Mouse (Mus musculus) left cerebral cortex, adult 11 months (tissue): ENCODE data around the gene Endod1.

Source experiments
- DNase-seq: peaks from one replicate; pipeline ENCODE4 v3.0.0; 2022; ENCODE audit warnings: low spot score

The Endod1 gene

GRCm38 (mm10) chr9:14381353-14382055, at the start of gene Endod1:
TSS of gene Endod1 (minus strand) at chr9:14381507.
- no peak for DNase-seq

GRCm38 (mm10) chr9:14409153-14409552, 27.8 kb upstream of the Endod1 start:
- no peak for DNase-seq

- no peak for DNase-seq
Observed at GRCm38 (mm10) chr9:14408044-14408443, 26.7 kb upstream of the Endod1 start.

GRCm38 (mm10) chr9:14406056-14406455, 24.7 kb upstream of the Endod1 start:
- no peak for DNase-seq

- no peak for DNase-seq
Observed at GRCm38 (mm10) chr9:14402099-14402498, 20.8 kb upstream of the Endod1 start.

GRCm38 (mm10) chr9:14400392-14400791, 19.1 kb upstream of the Endod1 start:
- DNase-seq = no peak

- DNase-seq = no peak
Observed at GRCm38 (mm10) chr9:14398946-14399345, 17.6 kb upstream of the Endod1 start.

GRCm38 (mm10) chr9:14398084-14398483, 16.8 kb upstream of the Endod1 start:
- DNase-seq = no peak

GRCm38 (mm10) chr9:14397449-14397819, 16.1 kb upstream of the Endod1 start:
- no peak for DNase-seq

GRCm38 (mm10) chr9:14396819-14397448, 15.6 kb upstream of the Endod1 start:
- no peak for DNase-seq

GRCm38 (mm10) chr9:14396096-14396495, 14.8 kb upstream of the Endod1 start:
- no peak for DNase-seq

- DNase-seq = no peak
Observed at GRCm38 (mm10) chr9:14394956-14395561, 13.8 kb upstream of the Endod1 start.

- no peak for DNase-seq
Observed at GRCm38 (mm10) chr9:14391841-14392318, 10.6 kb upstream of the Endod1 start.

GRCm38 (mm10) chr9:14391286-14391685, 10.0 kb upstream of the Endod1 start:
- no peak for DNase-seq

- no peak for DNase-seq
Observed at GRCm38 (mm10) chr9:14390278-14390677, 9.0 kb upstream of the Endod1 start.

- DNase-seq = peak; percentile 59
Observed at GRCm38 (mm10) chr9:14389050-14389621, 7.8 kb upstream of the Endod1 start.

GRCm38 (mm10) chr9:14388001-14388400, 6.7 kb upstream of the Endod1 start:
- DNase-seq = no peak

- DNase-seq = no peak
Observed at GRCm38 (mm10) chr9:14386831-14387230, 5.5 kb upstream of the Endod1 start.

- no peak for DNase-seq
Observed at GRCm38 (mm10) chr9:14385665-14386064, 4.4 kb upstream of the Endod1 start.

GRCm38 (mm10) chr9:14383186-14383920, 2.0 kb upstream of the Endod1 start:
- DNase-seq = no peak

- DNase-seq = no peak
Observed at GRCm38 (mm10) chr9:14382256-14382791, 1.0 kb upstream of the Endod1 start.
